Mouse (Mus musculus) cortical plate, adult 2 months (tissue): Measurements from ENCODE around the gene Ppp1r9b.
A peak's percentile ranks its signal among the peaks of the same experiment; 100 is the strongest.

Experiments used
- CTCF ChIP-seq: fragments of 200-500 bp; IDR thresholded peaks from 2 replicates; pipeline ENCODE4 v1.5.1; 2011; ENCODE audit warnings: mild to moderate bottlenecking, control low read depth, low read length; ENCODE audit not compliant: insufficient read depth; ENCODE audit errors: extremely low read depth
- POLR2A ChIP-seq: fragments of 200-500 bp; IDR thresholded peaks from 2 replicates; pipeline ENCODE4 v1.6.1; 2011; ENCODE audit warnings: mild to moderate bottlenecking, low read length, control low read depth; ENCODE audit not compliant: insufficient read depth; ENCODE audit errors: extremely low read depth

- TF ChIP-seq CTCF, result no peak
- peak; percentile 13; the same call in 1 of the 2 replicates for TF ChIP-seq POLR2A
Observed at GRCm38 (mm10) chr11:95006525-95007219, 15.8 kb downstream of the Ppp1r9b start.
